Mouse (Mus musculus) ovary, adult 18-20 months (tissue): ENCODE data around the gene Nfe2l2.

Experiments used
- DNase-seq: peaks from one replicate; pipeline ENCODE4 v3.0.0; 2022; ENCODE audit warnings: low spot score, mixed read lengths

The Nfe2l2 gene

GRCm38 (mm10) chr2:75685458-75685861 is 19.0 kb downstream of the Nfe2l2 start:
- no peak for DNase-seq

- no peak for DNase-seq
Observed at GRCm38 (mm10) chr2:75684526-75684925, 19.9 kb downstream of the Nfe2l2 start.

- DNase-seq, result no peak
Observed at GRCm38 (mm10) chr2:75682978-75683709, 21.3 kb downstream of the Nfe2l2 start.

DNA sequence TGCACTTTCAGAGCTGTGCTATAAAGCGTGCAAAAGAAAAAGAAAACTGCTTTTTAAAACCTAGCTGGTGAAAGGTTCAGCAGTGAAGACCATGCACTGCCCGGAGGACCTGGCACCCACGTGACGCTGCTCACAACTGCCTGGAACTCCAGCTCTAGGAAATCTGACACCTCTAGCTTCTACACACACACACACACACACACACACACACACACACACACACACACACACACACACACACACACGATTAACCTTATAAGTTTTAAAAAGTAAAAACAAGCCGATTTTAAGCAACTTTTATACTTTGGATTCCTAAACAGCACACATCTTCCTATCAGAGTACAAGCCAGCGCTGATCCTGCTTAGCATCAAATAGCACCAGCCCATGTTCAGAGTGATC is 23.0 kb downstream of the Nfe2l2 start:
- no peak for DNase-seq

GRCm38 (mm10) chr2:75679947-75680346 is 24.5 kb downstream of the Nfe2l2 start:
- no peak for DNase-seq

DNA sequence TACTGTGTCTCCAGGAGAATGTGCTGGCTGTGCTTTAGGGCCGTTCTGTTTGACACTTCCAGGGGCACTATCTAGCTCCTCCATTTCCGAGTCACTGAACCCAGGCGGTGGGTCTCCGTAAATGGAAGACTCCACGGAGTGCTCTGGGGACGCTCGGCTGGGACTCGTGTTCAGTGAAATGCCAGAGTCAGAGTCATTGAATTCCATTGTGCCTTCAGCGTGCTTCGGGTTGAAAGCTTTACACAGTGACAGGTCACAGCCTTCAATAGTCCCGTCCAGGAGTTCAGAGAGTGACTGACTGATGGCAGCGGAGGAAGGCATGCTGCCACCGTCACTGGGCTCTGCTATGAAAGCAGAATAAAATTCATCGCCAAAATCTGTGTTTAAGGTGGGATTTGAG is 27.9 kb downstream of the Nfe2l2 start:
- no peak for DNase-seq

GRCm38 (mm10) chr2:75672561-75672960 is 31.9 kb downstream of the Nfe2l2 start:
- DNase-seq, result no peak

GRCm38 (mm10) chr2:75671337-75671660 is 33.1 kb downstream of the Nfe2l2 start:
- DNase-seq, result no peak

DNA sequence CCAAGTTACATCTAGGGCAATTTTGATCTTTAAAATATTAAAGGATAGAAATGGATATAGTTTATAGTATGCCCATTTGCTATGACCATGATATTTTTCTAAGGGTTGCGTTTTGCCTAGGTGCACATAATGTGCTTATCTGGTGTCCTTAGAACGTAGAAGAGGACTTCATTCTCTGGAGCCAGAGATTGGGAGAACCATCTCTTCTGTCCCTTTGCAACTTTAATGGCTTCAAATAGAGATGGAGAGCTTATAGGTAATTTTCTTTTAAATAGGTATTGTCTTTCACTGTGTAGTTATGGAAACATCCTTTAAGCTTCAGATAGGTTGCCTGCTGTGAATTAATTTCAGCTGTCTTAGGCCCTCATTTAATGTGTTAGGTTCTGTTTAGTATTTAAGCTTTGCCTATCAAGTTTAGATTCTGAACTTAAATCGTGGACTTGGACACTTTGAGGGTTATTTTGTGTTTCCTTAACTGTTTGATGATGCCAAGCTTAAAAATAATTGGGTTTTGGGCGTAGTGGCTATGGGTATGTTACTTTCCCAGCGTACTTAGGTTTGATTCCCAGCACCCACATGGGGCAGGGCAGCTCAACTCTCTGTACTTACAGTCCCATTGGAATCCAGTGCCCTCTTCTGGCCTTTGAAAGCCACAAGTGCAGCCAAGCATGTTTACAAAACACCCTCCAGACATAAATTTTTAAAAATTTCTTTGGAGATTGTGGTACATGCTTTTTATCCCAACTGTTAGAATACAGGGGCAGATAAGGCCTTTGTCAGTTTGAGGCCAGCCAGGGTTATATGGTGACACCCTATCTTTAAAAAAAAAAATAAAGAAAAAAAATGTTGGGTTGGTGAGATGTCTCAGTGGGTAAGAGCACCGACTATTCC is 33.8 kb downstream of the Nfe2l2 start:
- DNase-seq, result no peak

- no peak for DNase-seq
Observed at GRCm38 (mm10) chr2:75669491-75670445, 34.7 kb downstream of the Nfe2l2 start.

DNA sequence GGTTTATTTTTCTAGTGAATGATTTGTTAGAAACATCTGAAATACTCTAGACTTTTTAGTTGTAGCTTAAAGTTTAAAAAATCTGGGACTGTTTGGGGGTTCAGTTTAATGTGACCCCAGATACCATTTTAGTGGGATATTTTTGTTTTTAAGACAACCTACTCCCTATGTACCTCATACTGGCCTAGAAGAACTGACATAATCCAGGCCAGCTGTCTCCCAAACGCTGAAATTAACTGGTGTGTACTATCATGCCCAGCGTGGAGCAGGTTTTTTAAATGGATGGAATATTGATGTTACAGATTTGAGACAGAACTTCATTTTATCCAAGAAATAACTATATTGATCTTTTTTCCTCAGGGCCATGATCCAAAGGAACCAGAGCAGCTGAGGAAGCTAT is 43.3 kb downstream of the Nfe2l2 start:
- no peak for DNase-seq

DNA sequence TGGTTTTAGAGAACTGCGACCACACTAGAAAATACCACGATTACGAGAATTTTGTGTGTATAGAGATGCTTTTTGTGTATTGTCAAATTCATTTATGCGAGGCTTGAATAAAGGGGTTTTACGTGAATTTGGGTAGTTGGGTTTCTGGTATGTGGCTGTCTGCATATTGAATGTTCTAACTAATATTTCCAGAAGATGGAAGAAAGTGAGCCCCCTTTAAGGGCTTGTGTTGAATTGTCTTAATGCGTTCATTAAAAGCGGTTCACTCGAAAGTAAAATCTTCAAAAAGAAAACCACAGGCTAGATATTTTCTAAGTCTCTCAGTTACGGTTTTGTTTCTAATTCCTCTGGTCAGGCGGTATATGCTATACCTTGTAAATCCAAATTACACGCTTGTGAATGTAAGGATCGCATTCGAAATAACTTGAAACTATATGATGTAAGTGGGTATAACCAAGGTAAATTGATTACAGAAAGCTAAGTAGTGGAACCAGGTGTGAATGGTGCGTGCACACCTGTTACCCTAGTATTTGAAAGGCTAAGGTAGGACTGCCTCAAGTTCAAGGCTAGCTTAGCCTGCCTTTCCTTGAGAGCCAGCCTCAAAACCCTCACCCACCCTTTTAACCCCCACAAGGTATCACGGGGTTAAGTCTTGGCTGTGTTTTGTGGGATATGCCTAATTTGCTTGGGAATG is 44.0 kb downstream of the Nfe2l2 start:
- DNase-seq, result no peak

GRCm38 (mm10) chr2:75659629-75659960 is 44.8 kb downstream of the Nfe2l2 start:
- DNase-seq, result peak; percentile 81

GRCm38 (mm10) chr2:75658727-75659628 is 45.5 kb downstream of the Nfe2l2 start, which contains the start of gene Hnrnpa3:
Gene Hnrnpa3 (plus strand): TSS chr2:75659261.
- DNase-seq, result peak; percentile 99

GRCm38 (mm10) chr2:75657907-75658691 is 46.3 kb downstream of the Nfe2l2 start:
- DNase-seq, result peak; percentile 25

DNA sequence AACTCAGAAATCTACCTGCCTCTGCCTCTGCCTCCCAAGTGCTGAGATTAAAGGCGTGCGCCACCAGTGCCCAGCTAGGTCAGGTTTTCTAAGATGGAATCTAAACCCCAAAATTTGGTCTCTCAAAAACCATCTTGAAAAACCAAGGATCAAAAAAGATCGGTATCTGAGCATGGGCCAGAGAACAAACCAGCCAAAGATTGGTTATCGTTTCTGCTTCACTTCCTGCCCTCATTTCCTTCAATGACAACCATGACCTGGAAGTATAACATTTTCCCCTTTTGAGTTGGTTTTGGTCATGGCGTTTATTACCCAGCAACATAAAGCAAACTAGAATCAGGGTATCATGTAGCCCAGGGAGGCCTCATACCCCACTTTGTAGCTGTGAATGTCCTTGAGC is 47.5 kb downstream of the Nfe2l2 start:
- DNase-seq, result no peak

DNA sequence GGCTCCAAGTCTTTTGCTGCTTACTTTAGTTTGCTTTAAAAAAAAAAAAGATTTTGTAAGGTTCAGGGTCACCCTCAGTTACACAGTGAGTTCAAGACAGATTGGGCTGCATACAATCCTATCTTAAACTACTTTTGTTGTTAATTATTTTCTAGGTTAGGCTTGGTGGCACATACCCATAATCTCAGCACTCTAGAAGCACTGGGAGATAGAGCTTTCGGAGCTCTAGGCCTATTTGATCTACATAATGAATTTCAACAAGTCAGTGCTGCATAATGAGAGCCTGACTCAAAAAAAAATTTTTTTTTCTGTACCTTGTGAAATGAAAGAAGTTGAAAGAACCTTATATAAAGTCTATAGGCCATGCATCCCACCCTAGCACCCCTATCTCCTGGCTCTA is 49.8 kb downstream of the Nfe2l2 start:
- no peak for DNase-seq

DNA sequence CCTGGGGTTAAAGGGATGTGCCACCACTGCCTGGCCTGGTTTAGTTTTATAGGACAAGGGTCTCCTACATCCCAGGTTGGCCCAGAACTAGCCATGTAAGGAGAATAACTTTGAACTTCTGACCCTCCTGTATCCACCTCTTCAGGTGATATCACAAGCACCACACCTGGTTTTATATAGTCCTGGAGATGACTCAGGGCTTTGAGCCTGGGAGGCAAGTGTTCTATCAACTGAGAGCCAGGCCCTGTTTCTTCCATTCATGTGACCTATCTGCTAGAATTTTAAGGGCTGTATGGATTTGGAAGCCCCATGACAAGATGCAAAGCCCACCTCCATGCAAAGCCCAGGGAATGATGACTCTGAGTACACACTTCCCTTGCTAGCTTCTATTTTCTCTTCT is 51.3 kb downstream of the Nfe2l2 start:
- no peak for DNase-seq

DNA sequence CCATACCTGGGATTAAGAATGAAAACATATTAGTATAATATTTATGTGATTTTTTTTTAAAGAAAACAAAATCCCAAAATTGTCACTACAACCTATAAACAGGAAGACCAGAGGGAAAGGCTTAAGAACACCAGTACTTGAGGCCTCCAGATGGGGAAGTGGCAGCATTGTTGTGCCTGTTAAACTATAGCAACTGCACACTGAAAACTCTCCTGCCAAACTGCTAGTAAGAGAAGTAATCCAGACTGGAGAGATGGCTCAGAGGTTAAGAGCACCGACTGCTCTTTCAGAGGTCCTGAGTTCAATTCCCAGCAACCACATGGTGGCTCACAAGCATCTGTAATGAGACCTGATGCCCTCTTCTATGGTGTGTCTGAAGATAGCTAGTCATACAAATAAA is 54.0 kb downstream of the Nfe2l2 start:
- DNase-seq, result no peak

- no peak for DNase-seq
Observed at GRCm38 (mm10) chr2:75645251-75645650, 59.2 kb downstream of the Nfe2l2 start.
